ENCODE assay signal across 7 mouse cellular contexts in the genomic region with DNA sequence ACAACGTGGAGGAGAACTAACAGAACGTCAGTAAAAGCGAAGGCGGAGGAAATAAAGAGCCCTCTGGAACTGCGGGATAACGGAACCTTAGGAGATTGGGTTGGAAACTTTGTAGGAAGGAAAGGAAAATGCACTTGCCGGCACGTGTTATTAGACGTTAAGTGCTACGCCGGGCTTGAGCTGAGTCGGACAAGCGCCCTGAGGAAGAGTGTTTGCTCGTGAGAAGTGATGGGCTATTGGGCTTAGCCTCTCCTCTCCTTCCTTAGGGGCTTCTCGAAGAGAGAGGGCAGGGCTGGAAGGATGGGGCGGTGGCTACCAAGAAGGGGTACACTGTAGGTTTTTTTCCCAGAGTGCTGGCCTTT. TPM values are rescaled to one million over a fixed set of nuclear protein-coding genes. Genes with fewer than 3 reads are reported as not detected.
DNase-seq lines count a peak whose midpoint lies in the region; ATAC-seq and TF ChIP-seq lines count a peak whose summit lies in the region.

No protein-coding gene starts in this region.

- WGBS in midbrain, postnatal 0 days = 1% methylated on average over 16 of the region's 16 CpGs

- no peaks in the 10 kb centered on the region for H3K36me3 ChIP-seq in midbrain, postnatal 0 days (ENCODE audit: insufficient read depth, low read length)

- TF ChIP-seq POLR2A in embryonic fibroblast, embryonic 13.5 days (IDR thresholded peaks at IDR 0.05; ENCODE audit: low read depth, low read length) = peak; percentile 72

- H3K4me1 ChIP-seq in embryonic fibroblast, embryonic 13.5 days (ENCODE audit: control insufficient read depth, insufficient read depth, low read length) = peaks cover 2% of the 10 kb centered on the region; the same call in 1 of the 2 replicates
- 0 out of 2 replicates have a peak, but pooled peaks cover 4% of the 10 kb centered on the region for H3K4me1 ChIP-seq in midbrain, postnatal 0 days (ENCODE audit: insufficient read depth, low read length)

- TF ChIP-seq CTCF in left cerebral cortex, adult 2 months (IDR thresholded peaks at IDR 0.05) = no peak
- no peak for TF ChIP-seq CTCF in embryonic fibroblast, embryonic 13.5 days (IDR thresholded peaks at IDR 0.05; ENCODE audit: borderline replicate concordance, insufficient read depth, low read length)
- TF ChIP-seq CTCF in midbrain, postnatal 0 days (IDR thresholded peaks at IDR 0.05) = no peak

- peak overlapping the region; percentile 75 for H3K4me2 ChIP-seq in midbrain, postnatal 0 days (ENCODE audit: low read depth, low read length, poor library complexity, severe bottlenecking)

- DNase-seq in left cerebral cortex, adult 2 months (ENCODE audit: extremely low spot score in 1 of 2, low spot score in 2 of 2) = peak in 1 of 2 experiments; percentile 52
- DNase-seq in left cerebral cortex, adult 11 months (ENCODE audit: low spot score) = no peak
- peak; percentile 45 to 51 for DNase-seq in adrenal gland, postnatal 36 days
- DNase-seq in kidney, postnatal 10 days = peak; percentile 66
- DNase-seq in midbrain, postnatal 0 days (ENCODE audit: low spot score) = no peak
- no peak for DNase-seq in layer of hippocampus, postnatal 10 days (ENCODE audit: low spot score in 2 of 2)

- H3K9me3 ChIP-seq in midbrain, postnatal 0 days (ENCODE audit: low read length) = no peaks in the 10 kb centered on the region

- H3K27ac ChIP-seq in left cerebral cortex, adult 2 months = peak overlapping the region; percentile 71
- peak overlapping the region; percentile 54 for H3K27ac ChIP-seq in embryonic fibroblast, embryonic 13.5 days (ENCODE audit: insufficient read depth, low read length)
- H3K27ac ChIP-seq in midbrain, postnatal 0 days (ENCODE audit: low read depth, low read length) = 0 out of 2 replicates have a peak overlapping the region, but pooled peaks have one; percentile 32

- peak; percentile 89 for ATAC-seq in midbrain, postnatal 0 days (ENCODE audit: low FRiP score)

- H3K4me3 ChIP-seq in left cerebral cortex, adult 2 months = peak overlapping the region; percentile 89
- peak overlapping the region; percentile 90 for H3K4me3 ChIP-seq in embryonic fibroblast, embryonic 13.5 days (ENCODE audit: insufficient read depth, low read length)
- H3K4me3 ChIP-seq in midbrain, postnatal 0 days (ENCODE audit: low read depth, low read length) = peak overlapping the region; percentile 78

- intact Hi-C loops in left cerebral cortex, adult 2 months (cut with DNase I) = loop anchor here (5.0 kb wide), 1 partner anchor 311 kb away; a partner anchor contains a TSS

- peak overlapping the region; percentile 65 for H3K9ac ChIP-seq in midbrain, postnatal 0 days (replicated peaks; ENCODE audit: low read length, poor library complexity, severe bottlenecking)

- H3K27me3 ChIP-seq in midbrain, postnatal 0 days (ENCODE audit: insufficient read depth, low read length) = no peaks in the 10 kb centered on the region

RNA-seq across cellular contexts. Expression of a gene that starts 0.3 kb away (rescaled TPM):
- total RNA-seq in left cerebral cortex, adult 2 months (2021) = 10 to 100 TPM; 27.0 to 28.1 TPM
- total RNA-seq in adrenal gland, postnatal 36 days (2021) = 10 to 100 TPM; 24.5 to 25.4 TPM
- polyA plus RNA-seq in embryonic fibroblast, embryonic 13.5 days (2011; ENCODE audit: insufficient read length, low read depth, missing spikeins) = 18.6 and 20.5 TPM in 2 replicates
- total RNA-seq in midbrain, postnatal 0 days (2014; rRNA removed) = 9.2 and 12.0 TPM in 2 replicates
- 10.8 TPM in 2 replicates for polyA plus RNA-seq in midbrain, postnatal 0 days (2015; fragmentation: Nextera tagmentation; extraction: Ambion mirVana)
- total RNA-seq in layer of hippocampus, postnatal 10 days (2021) = 10 to 100 TPM; 23.5 to 30.2 TPM

RNA-seq across cellular contexts. Expression of a gene that starts 0.6 kb away (rescaled TPM):
- 1 to 10 TPM in 1 of 2 experiments, under 1 TPM in 1; 0.51 to 1.5 TPM for total RNA-seq in left cerebral cortex, adult 2 months (2021)
- 1 to 10 TPM; 1.2 to 2.4 TPM for total RNA-seq in adrenal gland, postnatal 36 days (2021)
- polyA plus RNA-seq in embryonic fibroblast, embryonic 13.5 days (2011; ENCODE audit: insufficient read length, low read depth, missing spikeins) = 6.5 and 9.0 TPM in 2 replicates
- 1.3 and 9.3 TPM in 2 replicates for total RNA-seq in midbrain, postnatal 0 days (2014; rRNA removed)
- polyA plus RNA-seq in midbrain, postnatal 0 days (2015; fragmentation: Nextera tagmentation; extraction: Ambion mirVana) = 6.9 and 7.1 TPM in 2 replicates
- total RNA-seq in layer of hippocampus, postnatal 10 days (2021) = 1 to 10 TPM; 1.3 to 1.8 TPM

RNA-seq across cellular contexts. Expression of a gene that starts 28.7 kb away (rescaled TPM):
- total RNA-seq in left cerebral cortex, adult 2 months (2021) = 10 to 100 TPM; 66.9 to 71.7 TPM
- 10 to 100 TPM; 82.4 to 91.0 TPM for total RNA-seq in adrenal gland, postnatal 36 days (2021)
- 156 and 158 TPM in 2 replicates for polyA plus RNA-seq in embryonic fibroblast, embryonic 13.5 days (2011; ENCODE audit: insufficient read length, low read depth, missing spikeins)
- 30.6 and 33.4 TPM in 2 replicates for total RNA-seq in midbrain, postnatal 0 days (2014; rRNA removed)
- polyA plus RNA-seq in midbrain, postnatal 0 days (2015; fragmentation: Nextera tagmentation; extraction: Ambion mirVana) = 19.2 and 19.8 TPM in 2 replicates
- total RNA-seq in layer of hippocampus, postnatal 10 days (2021) = 10 to 100 TPM; 64.7 to 73.0 TPM

RNA-seq across cellular contexts. Expression of a gene that starts 45.3 kb away (rescaled TPM):
- 1 to 10 TPM; 5.3 to 8.6 TPM for total RNA-seq in left cerebral cortex, adult 2 months (2021)
- 10 to 100 TPM; 45.6 to 52.5 TPM for total RNA-seq in adrenal gland, postnatal 36 days (2021)
- 97.4 and 284 TPM in 2 replicates for polyA plus RNA-seq in embryonic fibroblast, embryonic 13.5 days (2011; ENCODE audit: insufficient read length, low read depth, missing spikeins)
- total RNA-seq in midbrain, postnatal 0 days (2014; rRNA removed) = 19.7 and 20.7 TPM in 2 replicates
- 13.8 and 15.5 TPM in 2 replicates for polyA plus RNA-seq in midbrain, postnatal 0 days (2015; fragmentation: Nextera tagmentation; extraction: Ambion mirVana)
- total RNA-seq in layer of hippocampus, postnatal 10 days (2021) = 1 to 10 TPM; 4.2 to 4.5 TPM

Comparison
In these comparisons a context has a peak if more than half of its experiments do, and no peak if none do; other contexts are left out.
1. DNase-seq: peak in adrenal gland, postnatal 36 days (2 of 2) and kidney, postnatal 10 days (single experiment); none in left cerebral cortex, adult 11 months (single experiment), midbrain, postnatal 0 days (single experiment) and layer of hippocampus, postnatal 10 days (0 of 2).
2. Peak in every context shown above with its lines, with median percentiles within 50 percentile points of each other: H3K27ac ChIP-seq and H3K4me3 ChIP-seq.